In the genomic region with DNA sequence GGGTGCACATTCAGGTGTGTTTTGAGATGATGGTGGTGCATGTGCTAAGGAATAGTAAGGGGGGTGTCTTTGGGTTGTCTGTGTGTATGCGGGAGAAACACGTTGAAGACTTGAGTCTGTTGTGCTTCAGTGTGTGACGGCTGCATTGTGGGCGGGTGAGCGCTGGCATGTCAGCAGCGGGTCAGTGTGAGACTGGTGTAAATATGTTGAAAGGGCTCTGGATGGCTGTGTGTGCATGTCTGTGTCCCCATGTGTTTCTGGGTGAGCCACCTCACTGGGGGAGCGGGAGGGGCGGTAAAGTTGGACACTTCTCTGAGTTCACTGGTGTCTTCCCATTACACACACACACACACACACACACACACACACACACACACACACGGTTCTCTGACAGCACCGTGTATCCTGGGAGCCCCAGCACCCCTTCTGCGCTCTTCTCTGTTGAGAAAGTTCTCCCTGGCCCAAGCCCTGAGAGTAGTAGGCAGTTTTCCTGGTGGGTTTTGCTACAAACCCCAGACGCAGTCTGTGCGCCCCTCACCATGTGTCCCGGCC, we compare ENCODE assay signal across 8 mouse cellular contexts. TPM values are rescaled to one million over a fixed set of nuclear protein-coding genes. Genes with fewer than 3 reads are reported as not detected.
A peak's percentile ranks its signal among the peaks of the same experiment; 100 is the strongest.
DNase-seq lines count a peak whose midpoint lies in the region; ATAC-seq and TF ChIP-seq lines count a peak whose summit lies in the region.

No protein-coding gene starts in this region.

- H3K4me2 ChIP-seq in embryonic facial prominence, embryonic 11.5 days (ENCODE audit: low read depth, low read length), result peak overlapping the region; percentile 100
- H3K4me2 ChIP-seq in limb, embryonic 13.5 days (replicated peaks), result peak overlapping the region; percentile 100
- peak overlapping the region; percentile 97 for H3K4me2 ChIP-seq in midbrain, postnatal 0 days (ENCODE audit: low read depth, low read length, poor library complexity, severe bottlenecking)

- TF ChIP-seq CTCF in midbrain, postnatal 0 days (IDR thresholded peaks at IDR 0.05), result no peak

- H3K9me3 ChIP-seq in ES-E14 (ENCODE audit: control insufficient read depth, insufficient read depth, low read depth, low read length), result no peaks in the 10 kb centered on the region
- no peaks in the 10 kb centered on the region for H3K9me3 ChIP-seq in embryonic facial prominence, embryonic 11.5 days (replicated peaks; ENCODE audit: control insufficient read depth, low read length)
- H3K9me3 ChIP-seq in limb, embryonic 13.5 days, result no peaks in the 10 kb centered on the region
- no peaks in the 10 kb centered on the region for H3K9me3 ChIP-seq in midbrain, postnatal 0 days (ENCODE audit: low read length)

- intact Hi-C loops in heart, postnatal 14 days (cut with DNase I), result no loop called here

- in situ Hi-C loops in ES-E14 (cut with MboI; ENCODE audit: low sequenced_read_pairs in 2 of 2, unreplicated experiment in 2 of 2), result no loop called here

- H3K27ac ChIP-seq in ES-E14 (ENCODE audit: insufficient read depth, low read depth, low read length, poor library complexity, severe bottlenecking), result no peak overlapping the region
- peak overlapping the region; percentile 85; the same call in 1 of the 2 replicates for H3K27ac ChIP-seq in embryonic facial prominence, embryonic 11.5 days (replicated peaks; ENCODE audit: low read depth, low read length)
- peak overlapping the region; percentile 69; the same call in 1 of the 2 replicates for H3K27ac ChIP-seq in limb, embryonic 13.5 days
- H3K27ac ChIP-seq in midbrain, postnatal 0 days (ENCODE audit: low read depth, low read length), result peak overlapping the region; percentile 55

- H3K27me3 ChIP-seq in embryonic facial prominence, embryonic 11.5 days (ENCODE audit: control insufficient read depth, insufficient read depth, low read length), result peaks cover 11% of the 10 kb centered on the region; the same call in 1 of the 2 replicates
- peaks cover 32% of the 10 kb centered on the region for H3K27me3 ChIP-seq in limb, embryonic 13.5 days
- H3K27me3 ChIP-seq in midbrain, postnatal 0 days (ENCODE audit: insufficient read depth, low read length), result no peaks in the 10 kb centered on the region

- peaks cover 7% of the 10 kb centered on the region; the same call in 1 of the 2 replicates for H3K36me3 ChIP-seq in ES-E14 (ENCODE audit: control insufficient read depth, insufficient read depth, low read length, poor library complexity, severe bottlenecking)
- no peaks in the 10 kb centered on the region for H3K36me3 ChIP-seq in embryonic facial prominence, embryonic 11.5 days (replicated peaks; ENCODE audit: control insufficient read depth, insufficient read depth, low read depth, low read length)
- H3K36me3 ChIP-seq in limb, embryonic 13.5 days, result no peaks in the 10 kb centered on the region
- no peaks in the 10 kb centered on the region for H3K36me3 ChIP-seq in midbrain, postnatal 0 days (ENCODE audit: insufficient read depth, low read length)

- H3K9ac ChIP-seq in ES-E14 (ENCODE audit: insufficient read depth, low read depth, low read length, poor library complexity, severe bottlenecking), result peak overlapping the region; percentile 62
- peak overlapping the region; percentile 89 for H3K9ac ChIP-seq in embryonic facial prominence, embryonic 11.5 days (replicated peaks; ENCODE audit: low read length)
- H3K9ac ChIP-seq in limb, embryonic 13.5 days, result peak overlapping the region; percentile 81
- H3K9ac ChIP-seq in midbrain, postnatal 0 days (replicated peaks; ENCODE audit: low read length, poor library complexity, severe bottlenecking), result peak overlapping the region; percentile 74

- no peak for ATAC-seq in embryonic facial prominence, embryonic 11.5 days (replicated peaks; ENCODE audit: insufficient number of reproducible peaks, low FRiP score, low TSS enrichment, low read depth)
- no peak for ATAC-seq in limb, embryonic 13.5 days (ENCODE audit: low FRiP score, low read depth)
- no peak for ATAC-seq in midbrain, postnatal 0 days (ENCODE audit: low FRiP score)

- WGBS in embryonic facial prominence, embryonic 11.5 days, result under 1% methylated on average over 14 of the region's 14 CpGs
- 4% methylated on average over 13 of the region's 14 CpGs for WGBS in limb, embryonic 13.5 days
- under 1% methylated on average over 14 of the region's 14 CpGs for WGBS in midbrain, postnatal 0 days

- H3K4me1 ChIP-seq in ES-E14 (ENCODE audit: control insufficient read depth in 2 of 2, insufficient read depth in 2 of 2, low read length in 2 of 2, poor library complexity in 1 of 2), result peaks cover 4 to 27% of the 10 kb centered on the region in 2 experiments; a peak in 2 of 4 replicates
- peaks cover 18% of the 10 kb centered on the region for H3K4me1 ChIP-seq in embryonic facial prominence, embryonic 11.5 days (ENCODE audit: control insufficient read depth, insufficient read depth, low read length)
- H3K4me1 ChIP-seq in limb, embryonic 13.5 days, result peaks cover 59% of the 10 kb centered on the region
- H3K4me1 ChIP-seq in midbrain, postnatal 0 days (ENCODE audit: insufficient read depth, low read length), result peaks cover 13% of the 10 kb centered on the region

- peak overlapping the region; percentile 94 to 99 for H3K4me3 ChIP-seq in ES-E14 (ENCODE audit: insufficient read depth in 1 of 2, low read depth in 1 of 2, low read length in 2 of 2, poor library complexity in 1 of 2, severe bottlenecking in 1 of 2)
- H3K4me3 ChIP-seq in embryonic facial prominence, embryonic 11.5 days (ENCODE audit: low read depth, low read length), result peak overlapping the region; percentile 71
- H3K4me3 ChIP-seq in limb, embryonic 13.5 days, result peak overlapping the region; percentile 67
- peak overlapping the region; percentile 81 for H3K4me3 ChIP-seq in midbrain, postnatal 0 days (ENCODE audit: low read depth, low read length)

- peak; percentile 29 for DNase-seq in layer of hippocampus, adult 11-12 months (ENCODE audit: low spot score)
- no peak for DNase-seq in layer of hippocampus, adult 18-20 months (ENCODE audit: low spot score in 2 of 2)
- DNase-seq in ES-E14 (ENCODE audit: low read depth, low spot score), result no peak
- DNase-seq in embryonic facial prominence, embryonic 11.5 days (ENCODE audit: low spot score), result peak; percentile 17
- DNase-seq in heart, postnatal 14 days, result peak; percentile 36 to 47
- peak; percentile 17 for DNase-seq in midbrain, postnatal 0 days (ENCODE audit: low spot score)
- DNase-seq in urinary bladder, postnatal 36 days (ENCODE audit: low spot score in 2 of 2), result peak; percentile 21

TF ChIP-seq in ES-E14, 5 proteins besides CTCF, POLR2A, EP300 and RAD21:
- TF ChIP-seq CHD2 (IDR thresholded peaks at IDR 0.05; ENCODE audit: low read depth, low read length) (no peak), HCFC1 (IDR thresholded peaks at IDR 0.05; ENCODE audit: borderline replicate concordance, insufficient read depth, low read length) (no peak), ZC3H11A (IDR thresholded peaks at IDR 0.05; ENCODE audit: borderline replicate concordance, low read depth, low read length) (no peak), MAFK (IDR thresholded peaks at IDR 0.05; ENCODE audit: insufficient read depth, low read depth, low read length) (no peak), ZNF384 (IDR thresholded peaks at IDR 0.05; ENCODE audit: low read depth, low read length) (no peak)

RNA-seq across cellular contexts. Expression of gene Bbc3, which starts 3.3 kb away (rescaled TPM):
- 10 to 100 TPM in 1 of 2 experiments, 1 to 10 TPM in 1; 8.2 to 12.4 TPM for total RNA-seq in layer of hippocampus, adult 18-20 months (2021)
- 21.9 and 34.9 TPM in 2 replicates for total RNA-seq in ES-E14 (2012; rRNA removed)
- polyA plus RNA-seq in embryonic facial prominence, embryonic 11.5 days (2014; fragmentation: Nextera tagmentation; extraction: Ambion mirVana), result 4.6 and 5.9 TPM in 2 replicates
- 1 to 10 TPM; 7.9 to 8.7 TPM for total RNA-seq in heart, postnatal 14 days (2021)
- polyA plus RNA-seq in limb, embryonic 13.5 days (2015; fragmentation: Nextera tagmentation; extraction: Ambion mirVana), result 5.0 and 5.1 TPM in 2 replicates
- total RNA-seq in midbrain, postnatal 0 days (2014; rRNA removed), result 45.1 and 50.6 TPM in 2 replicates
- polyA plus RNA-seq in midbrain, postnatal 0 days (2015; fragmentation: Nextera tagmentation; extraction: Ambion mirVana), result 38.9 and 39.0 TPM in 2 replicates

RNA-seq across cellular contexts. Expression of gene Ccdc9, which starts 24.9 kb away (rescaled TPM):
- total RNA-seq in layer of hippocampus, adult 18-20 months (2021), result 10 to 100 TPM; 72.4 to 80.2 TPM
- total RNA-seq in ES-E14 (2012; rRNA removed), result 53.9 and 70.3 TPM in 2 replicates
- 16.2 and 16.7 TPM in 2 replicates for polyA plus RNA-seq in embryonic facial prominence, embryonic 11.5 days (2014; fragmentation: Nextera tagmentation; extraction: Ambion mirVana)
- 10 to 100 TPM; 32.1 to 39.4 TPM for total RNA-seq in heart, postnatal 14 days (2021)
- 26.1 and 29.2 TPM in 2 replicates for polyA plus RNA-seq in limb, embryonic 13.5 days (2015; fragmentation: Nextera tagmentation; extraction: Ambion mirVana)
- 31.5 and 35.0 TPM in 2 replicates for total RNA-seq in midbrain, postnatal 0 days (2014; rRNA removed)
- 12.7 and 13.6 TPM in 2 replicates for polyA plus RNA-seq in midbrain, postnatal 0 days (2015; fragmentation: Nextera tagmentation; extraction: Ambion mirVana)

RNA-seq across cellular contexts. Expression of gene Inafm1, which starts 38.1 kb away (rescaled TPM):
- 10 to 100 TPM; 31.9 to 34.8 TPM for total RNA-seq in layer of hippocampus, adult 18-20 months (2021)
- total RNA-seq in ES-E14 (2012; rRNA removed), result 2.1 TPM in 2 replicates
- polyA plus RNA-seq in embryonic facial prominence, embryonic 11.5 days (2014; fragmentation: Nextera tagmentation; extraction: Ambion mirVana), result 9.3 TPM in 2 replicates
- total RNA-seq in heart, postnatal 14 days (2021), result 10 to 100 TPM; 14.6 to 14.9 TPM
- 19.0 and 19.9 TPM in 2 replicates for polyA plus RNA-seq in limb, embryonic 13.5 days (2015; fragmentation: Nextera tagmentation; extraction: Ambion mirVana)
- total RNA-seq in midbrain, postnatal 0 days (2014; rRNA removed), result 58.2 and 60.5 TPM in 2 replicates
- 84.2 and 84.5 TPM in 2 replicates for polyA plus RNA-seq in midbrain, postnatal 0 days (2015; fragmentation: Nextera tagmentation; extraction: Ambion mirVana)

RNA-seq across cellular contexts. Expression of gene C5ar1, which starts 52.2 kb away (rescaled TPM):
- 1 to 10 TPM; 1.2 to 1.6 TPM for total RNA-seq in layer of hippocampus, adult 18-20 months (2021)
- total RNA-seq in ES-E14 (2012; rRNA removed), result not detected in 2 replicates
- polyA plus RNA-seq in embryonic facial prominence, embryonic 11.5 days (2014; fragmentation: Nextera tagmentation; extraction: Ambion mirVana), result 0.71 and 1.00 TPM in 2 replicates
- 1 to 10 TPM; 5.2 to 5.8 TPM for total RNA-seq in heart, postnatal 14 days (2021)
- 1.9 and 2.4 TPM in 2 replicates for polyA plus RNA-seq in limb, embryonic 13.5 days (2015; fragmentation: Nextera tagmentation; extraction: Ambion mirVana)
- 0.85 and 1.4 TPM in 2 replicates for total RNA-seq in midbrain, postnatal 0 days (2014; rRNA removed)
- 1.4 TPM in 2 replicates for polyA plus RNA-seq in midbrain, postnatal 0 days (2015; fragmentation: Nextera tagmentation; extraction: Ambion mirVana)

Comparison
In these comparisons a context has a peak if more than half of its experiments do, and no peak if none do; other contexts are left out.
1. DNase-seq: peak in layer of hippocampus, adult 11-12 months (single experiment), embryonic facial prominence, embryonic 11.5 days (single experiment), heart, postnatal 14 days (2 of 2), midbrain, postnatal 0 days (single experiment) and urinary bladder, postnatal 36 days (2 of 2); none in layer of hippocampus, adult 18-20 months (0 of 2) and ES-E14 (single experiment).
2. Peak in every context shown above with its lines, with median percentiles within 50 percentile points of each other: H3K4me3 ChIP-seq, H3K9ac ChIP-seq and H3K4me2 ChIP-seq.